Mouse (Mus musculus) G1E (cell line): ENCODE data around the gene Fbxo36. TPM values are rescaled to one million over a fixed set of nuclear protein-coding genes. Genes with fewer than 3 reads are reported as not detected.

Experiments
- ATAC-seq: 2 replicates; pipeline ENCODE4 v1.8.0; 2016; ENCODE audit warnings: mild to moderate bottlenecking; ENCODE audit not compliant: insufficient number of reproducible peaks, poor library complexity, low FRiP score, severe bottlenecking; ENCODE audit errors: extremely low read depth
- DNase-seq: peaks from one replicate; pipeline ENCODE4 v3.0.0; 2012; ENCODE audit warnings: low spot score
- H3K27me3 ChIP-seq: 2 replicates; pipeline ENCODE4 v1.6.1; 2012; ENCODE audit warnings: mild to moderate bottlenecking, low read length, inconsistent platforms; ENCODE audit not compliant: insufficient read depth
- H3K36me3 ChIP-seq: replicated peaks from 2 replicates; pipeline ENCODE3; 2012; ENCODE audit warnings: mild to moderate bottlenecking, inconsistent platforms
- H3K4me1 ChIP-seq: 2 replicates; pipeline ENCODE4 v1.6.1; 2012; ENCODE audit warnings: low read depth, low read length, inconsistent platforms, mixed read lengths; ENCODE audit not compliant: insufficient read depth
- H3K4me3 ChIP-seq: 2 replicates; pipeline ENCODE4 v1.5.1; 2012; ENCODE audit warnings: low read depth, mild to moderate bottlenecking, inconsistent platforms, low read length, moderate library complexity, mixed read lengths
- H3K9me3 ChIP-seq: replicated peaks from 2 replicates; pipeline ENCODE4 v1.6.1; 2012; ENCODE audit warnings: inconsistent platforms
- CTCF ChIP-seq: IDR thresholded peaks from 2 replicates; pipeline ENCODE4 v1.5.1; 2012; ENCODE audit warnings: low read depth, low read length, inconsistent platforms, mixed read lengths
- GATA1 ChIP-seq: IDR thresholded peaks from 2 replicates; pipeline ENCODE4 v1.6.1; 2012; ENCODE audit warnings: borderline replicate concordance, low read length, inconsistent platforms, mixed read lengths
- GATA2 ChIP-seq: IDR thresholded peaks from 2 replicates; pipeline ENCODE4 v1.6.1; 2012; ENCODE audit warnings: low read depth, low read length, inconsistent platforms, borderline replicate concordance
- POLR2AphosphoS5 ChIP-seq: IDR thresholded peaks from 2 replicates; pipeline ENCODE4 v1.6.1; 2012; ENCODE audit warnings: low read depth, low read length, inconsistent platforms; ENCODE audit not compliant: insufficient replicate concordance
- TAL1 ChIP-seq: conservative IDR thresholded peaks from 2 replicates; pipeline ENCODE4 v1.6.1; 2012; ENCODE audit warnings: low read depth, low read length, inconsistent platforms, mixed read lengths
- polyA plus RNA-seq: library from polyadenylated mRNA; stranded (reverse); fragments of >175 nt; gene quantifications from 2 replicates; pipeline ENCODE4 v1.2.3, GENCODE M21; 2012
- total RNA-seq, 2 experiments: library from RNA; stranded (forward) in 1 of 2; stranded (reverse) in 1 of 2; fragments of 200-1000 nt in 1 of 2; fragments of >200 nt in 1 of 2; fragmentation: Nextera tagmentation in 1 of 2; gene quantifications; 2 replicates each; pipeline ENCODE4 v1.2.3; 2014 to 2017

Fbxo36 gene
- total and polyA plus RNA-seq, 3 experiments: 2.1 to 28.0 (median 10.9) TPM

- Histone ChIP-seq H3K4me3 (no peak overlapping the region), H3K9me3 (peaks cover 5% of the 10 kb centered on the region), H3K27me3 (no peaks in the 10 kb centered on the region), H3K36me3 (no peaks in the 10 kb centered on the region), H3K4me1 (peaks cover 17% of the 10 kb centered on the region)
- TF ChIP-seq GATA1 (no peak), CTCF (no peak), TAL1 (no peak), POLR2AphosphoS5 (no peak), GATA2 (no peak)
- ATAC-seq (no peak), DNase-seq (no peak)
These were observed 52.1 kb downstream of the Fbxo36 start for GRCm38 (mm10) chr1:84891746-84892145.

- TF ChIP-seq GATA2 (no peak), CTCF (no peak), GATA1 (no peak), POLR2AphosphoS5 (no peak), TAL1 (no peak)
- no peak for DNase-seq
- H3K27me3 ChIP-seq: no peaks in the 10 kb centered on the region
These were observed 57.7 kb downstream of the Fbxo36 start for GRCm38 (mm10) chr1:84897364-84897763.

GRCm38 (mm10) chr1:84899156-84899555, 59.5 kb downstream of the Fbxo36 start:
- DNase-seq (no peak), ATAC-seq (no peak)
- Histone ChIP-seq H3K9me3 (peaks cover 5% of the 10 kb centered on the region), H3K4me1 (no peaks in the 10 kb centered on the region), H3K27me3 (no peaks in the 10 kb centered on the region), H3K4me3 (no peak overlapping the region), H3K36me3 (no peaks in the 10 kb centered on the region)
- TF ChIP-seq CTCF (no peak), TAL1 (no peak), POLR2AphosphoS5 (no peak), GATA1 (no peak), GATA2 (no peak)

More at GRCm38 (mm10) chr1:84897364-84897763, 57.7 kb downstream of the Fbxo36 start:
- Histone ChIP-seq H3K9me3 (peaks cover 5% of the 10 kb centered on the region), H3K36me3 (no peaks in the 10 kb centered on the region), H3K4me3 (no peak overlapping the region), H3K4me1 (no peaks in the 10 kb centered on the region)
- ATAC-seq: no peak

- Histone ChIP-seq H3K27me3 (no peaks in the 10 kb centered on the region), H3K9me3 (no peaks in the 10 kb centered on the region), H3K36me3 (no peaks in the 10 kb centered on the region), H3K4me3 (no peak overlapping the region), H3K4me1 (0 out of 2 replicates have a peak, but pooled peaks cover 2% of the 10 kb centered on the region)
- TF ChIP-seq POLR2AphosphoS5: no peak
- TF ChIP-seq TAL1: no peak
- no peak for TF ChIP-seq GATA2
- no peak for TF ChIP-seq GATA1
- TF ChIP-seq CTCF: no peak
- DNase-seq: no peak
- ATAC-seq: no peak
These were observed 64.8 kb downstream of the Fbxo36 start for GRCm38 (mm10) chr1:84904467-84904866.

- no peaks in the 10 kb centered on the region for H3K36me3 ChIP-seq
- ATAC-seq: no peak
- 0 out of 2 replicates have a peak, but pooled peaks cover 2% of the 10 kb centered on the region for H3K9me3 ChIP-seq
- no peak overlapping the region for H3K4me3 ChIP-seq
- 0 out of 2 replicates have a peak, but pooled peaks cover 4% of the 10 kb centered on the region for H3K4me1 ChIP-seq
- no peak for TF ChIP-seq TAL1
- TF ChIP-seq POLR2AphosphoS5: no peak
- no peak for TF ChIP-seq CTCF
- no peak for TF ChIP-seq GATA2
- TF ChIP-seq GATA1: no peak
- H3K27me3 ChIP-seq: no peaks in the 10 kb centered on the region
- DNase-seq: no peak
These were observed 70.7 kb downstream of the Fbxo36 start for GRCm38 (mm10) chr1:84910177-84910804.

GRCm38 (mm10) chr1:84912571-84912970, 72.9 kb downstream of the Fbxo36 start:
- DNase-seq (no peak), ATAC-seq (no peak)
- no peaks in the 10 kb centered on the region for H3K36me3 ChIP-seq
- H3K27me3 ChIP-seq: no peaks in the 10 kb centered on the region
- peaks cover 6% of the 10 kb centered on the region for H3K4me1 ChIP-seq
- TF ChIP-seq POLR2AphosphoS5: no peak
- TF ChIP-seq GATA1: no peak
- no peak for TF ChIP-seq CTCF
- 0 out of 2 replicates have a peak, but pooled peaks cover 2% of the 10 kb centered on the region for H3K9me3 ChIP-seq
- H3K4me3 ChIP-seq: no peak overlapping the region
